Mouse (Mus musculus) testis, adult 2 months (tissue): ENCODE measurements around the gene Enoph1. TPM values are rescaled to one million over a fixed set of nuclear protein-coding genes. Genes with fewer than 3 reads are reported as not detected.

Experiments
- H3K27ac ChIP-seq: fragments of 200-500 bp; 2 replicates; pipeline ENCODE4 v1.5.1; 2012; ENCODE audit warnings: low read depth, low read length; ENCODE audit not compliant: control insufficient read depth, insufficient read depth
- H3K27me3 ChIP-seq: fragments of 200-500 bp; 2 replicates; pipeline ENCODE4 v1.6.1; 2012; ENCODE audit warnings: mild to moderate bottlenecking, low read length, moderate library complexity; ENCODE audit not compliant: control insufficient read depth, insufficient read depth
- H3K36me3 ChIP-seq: fragments of 200-500 bp; 2 replicates; pipeline ENCODE4 v1.6.1; 2012; ENCODE audit warnings: mild to moderate bottlenecking, low read length; ENCODE audit not compliant: control insufficient read depth, insufficient read depth
- H3K4me1 ChIP-seq: fragments of 200-500 bp; 2 replicates; pipeline ENCODE4 v1.6.1; 2012; ENCODE audit warnings: low read length; ENCODE audit not compliant: control insufficient read depth, insufficient read depth
- H3K4me3 ChIP-seq: fragments of 200-500 bp; 2 replicates; pipeline ENCODE4 v1.5.1; 2012; ENCODE audit warnings: low read depth, mild to moderate bottlenecking, low read length, moderate library complexity, mixed read lengths; ENCODE audit not compliant: control insufficient read depth
- CTCF ChIP-seq: fragments of 200-500 bp; IDR thresholded peaks from 2 replicates; pipeline ENCODE4 v1.5.1; 2012; ENCODE audit warnings: low read depth, mild to moderate bottlenecking, inconsistent platforms, low read length, moderate library complexity; ENCODE audit not compliant: control insufficient read depth, insufficient read depth, insufficient replicate concordance
- POLR2A ChIP-seq: fragments of 200-500 bp; IDR thresholded peaks from 2 replicates; pipeline ENCODE4 v1.6.1; 2012; ENCODE audit warnings: low read depth, mild to moderate bottlenecking, inconsistent platforms, low read length, moderate library complexity; ENCODE audit not compliant: control insufficient read depth
- polyA plus RNA-seq: library from polyadenylated mRNA; depleted of rRNA; stranded (reverse); fragments of >200 nt; gene quantifications from 2 replicates; pipeline ENCODE4 v1.2.3, GENCODE M21; 2012

Enoph1 gene
- polyA plus RNA-seq, 1 experiment = 31.8 TPM

- H3K36me3 ChIP-seq = peaks cover 3% of the 10 kb centered on the region
- peaks cover 4% of the 10 kb centered on the region for H3K4me1 ChIP-seq
- peak overlapping the region; percentile 90 for H3K4me3 ChIP-seq
- no peak for TF ChIP-seq CTCF
- TF ChIP-seq POLR2A = no peak; the same call in 1 of the 2 replicates
- H3K27me3 ChIP-seq = no peaks in the 10 kb centered on the region
- peak overlapping the region; percentile 78 for H3K27ac ChIP-seq
Measured at GRCm38 (mm10) chr5:100040281-100040784, 548 bp downstream of the Enoph1 start.

GRCm38 (mm10) chr5:100041272-100041671 is 1.5 kb downstream of the Enoph1 start:
- no peak overlapping the region for H3K4me3 ChIP-seq
- peaks cover 4% of the 10 kb centered on the region for H3K4me1 ChIP-seq
- H3K27me3 ChIP-seq = no peaks in the 10 kb centered on the region
- TF ChIP-seq POLR2A = no peak
- TF ChIP-seq CTCF = no peak
- no peak overlapping the region for H3K27ac ChIP-seq
- peaks cover 2% of the 10 kb centered on the region; the same call in 1 of the 2 replicates for H3K36me3 ChIP-seq

DNA sequence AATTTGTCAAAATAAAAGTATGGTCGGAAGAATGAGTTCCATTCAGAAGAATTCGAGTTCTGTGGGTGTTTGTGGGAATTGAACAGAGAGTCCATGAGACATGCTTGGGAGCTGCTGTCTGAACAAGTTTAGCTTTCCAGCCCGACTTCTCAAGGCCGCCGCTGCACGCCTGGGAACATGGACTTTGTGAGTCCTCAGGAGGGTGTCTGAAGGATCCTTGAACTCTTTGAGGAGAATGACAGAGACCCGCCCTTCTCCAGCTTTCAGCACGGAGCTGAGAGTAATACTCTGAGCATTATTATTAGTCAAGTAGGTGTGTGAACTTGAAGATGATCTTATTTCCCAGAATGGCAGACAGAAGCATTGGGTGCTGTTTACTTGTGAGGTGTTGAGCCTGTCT is 2.7 kb downstream of the Enoph1 start:
- no peak overlapping the region for H3K4me3 ChIP-seq

GRCm38 (mm10) chr5:100043361-100043760 is 3.6 kb downstream of the Enoph1 start:
- TF ChIP-seq CTCF = no peak
- TF ChIP-seq POLR2A = no peak
- H3K4me1 ChIP-seq = peaks cover 4% of the 10 kb centered on the region; the same call in 1 of the 2 replicates

More for the DNA sequence above, 2.7 kb downstream of the Enoph1 start:
- no peaks in the 10 kb centered on the region for H3K36me3 ChIP-seq
- no peak overlapping the region for H3K27ac ChIP-seq
- H3K27me3 ChIP-seq = no peaks in the 10 kb centered on the region
- TF ChIP-seq POLR2A (no peak), CTCF (no peak)
- H3K4me1 ChIP-seq = peaks cover 4% of the 10 kb centered on the region; the same call in 1 of the 2 replicates

DNA sequence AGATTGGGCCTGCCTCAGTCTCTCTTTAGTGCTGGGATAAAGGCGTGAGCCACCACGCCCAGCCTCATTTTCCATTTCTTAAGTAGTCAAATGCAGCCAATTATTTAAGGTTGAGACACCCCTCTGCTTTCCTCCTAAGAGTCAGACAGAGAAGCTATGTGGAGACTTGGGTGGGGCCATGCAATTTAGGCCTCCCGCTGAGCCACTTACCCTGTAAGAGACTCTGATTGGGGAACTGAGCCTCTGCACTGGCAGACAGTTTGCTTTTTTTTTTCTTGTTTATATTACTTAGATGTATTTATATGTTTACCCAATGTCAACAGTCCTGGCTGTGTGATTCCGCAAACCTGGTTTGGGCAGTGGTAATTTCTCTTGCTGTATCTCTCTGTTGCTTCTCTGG is 4.2 kb downstream of the Enoph1 start:
- peaks cover 4% of the 10 kb centered on the region for H3K4me1 ChIP-seq
- no peaks in the 10 kb centered on the region for H3K27me3 ChIP-seq
- no peaks in the 10 kb centered on the region for H3K36me3 ChIP-seq
- TF ChIP-seq POLR2A (no peak), CTCF (no peak)
- no peak overlapping the region for H3K4me3 ChIP-seq
- no peak overlapping the region for H3K27ac ChIP-seq

More at GRCm38 (mm10) chr5:100043361-100043760, 3.6 kb downstream of the Enoph1 start:
- Histone ChIP-seq H3K27me3 (no peaks in the 10 kb centered on the region), H3K27ac (no peak overlapping the region), H3K36me3 (no peaks in the 10 kb centered on the region), H3K4me3 (no peak overlapping the region)

- TF ChIP-seq CTCF (no peak), POLR2A (no peak)
- Histone ChIP-seq H3K36me3 (no peaks in the 10 kb centered on the region; the same call in 1 of the 2 replicates), H3K27me3 (no peaks in the 10 kb centered on the region), H3K4me3 (no peak overlapping the region), H3K27ac (no peak overlapping the region), H3K4me1 (peaks cover 4% of the 10 kb centered on the region)
Measured at GRCm38 (mm10) chr5:100044621-100045020, 4.8 kb downstream of the Enoph1 start.

DNA sequence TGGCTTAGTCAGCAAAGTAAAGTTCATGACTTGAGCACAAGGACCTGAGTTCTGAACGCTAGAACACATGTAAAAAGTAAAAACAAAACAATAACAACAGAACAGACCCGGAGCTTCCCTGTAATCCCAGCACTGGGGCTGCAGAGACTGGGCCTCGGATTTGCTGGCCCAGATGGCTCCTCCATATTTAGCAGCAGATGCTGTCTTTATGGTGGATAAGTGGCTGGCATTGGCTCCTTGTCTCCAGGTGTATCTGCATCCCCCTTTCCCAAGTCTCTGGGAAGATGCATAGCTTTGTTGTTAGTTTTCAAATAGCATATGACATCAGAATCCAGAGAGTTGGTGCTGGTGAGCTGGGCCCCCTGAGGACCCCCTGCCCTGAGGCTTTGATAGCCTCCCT is 6.3 kb downstream of the Enoph1 start:
- no peak overlapping the region for H3K27ac ChIP-seq
- no peak overlapping the region for H3K4me3 ChIP-seq
- TF ChIP-seq CTCF (no peak), POLR2A (no peak)
- no peaks in the 10 kb centered on the region for H3K27me3 ChIP-seq
- no peaks in the 10 kb centered on the region; the same call in 1 of the 2 replicates for H3K4me1 ChIP-seq
- H3K36me3 ChIP-seq = no peaks in the 10 kb centered on the region; the same call in 1 of the 2 replicates
